Mouse (Mus musculus) olfactory bulb, adult 2 months (tissue): ENCODE results near the gene C2cd4c. TPM values are rescaled to one million over a fixed set of nuclear protein-coding genes. Genes with fewer than 3 reads are reported as not detected.

ENCODE experiments used
- H3K27ac ChIP-seq: fragments of 200-500 bp; 2 replicates; pipeline ENCODE4 v1.5.1; 2012; ENCODE audit warnings: low read depth, low read length; ENCODE audit not compliant: insufficient read depth
- H3K4me1 ChIP-seq: fragments of 200-500 bp; 2 replicates; pipeline ENCODE4 v1.6.1; 2012; ENCODE audit warnings: low read length; ENCODE audit not compliant: control insufficient read depth, insufficient read depth
- H3K4me3 ChIP-seq: fragments of 200-500 bp; 2 replicates; pipeline ENCODE4 v1.5.1; 2012; ENCODE audit warnings: mild to moderate bottlenecking, low read depth, low read length, moderate library complexity; ENCODE audit not compliant: insufficient read depth
- CTCF ChIP-seq: fragments of 200-500 bp; IDR thresholded peaks from 2 replicates; pipeline ENCODE4 v1.5.1; 2012; ENCODE audit warnings: low read depth, mild to moderate bottlenecking, low read length, moderate library complexity; ENCODE audit not compliant: insufficient read depth
- POLR2A ChIP-seq: fragments of 200-500 bp; IDR thresholded peaks from 2 replicates; pipeline ENCODE4 v1.6.1; 2012; ENCODE audit warnings: mild to moderate bottlenecking, low read depth, low read length, moderate library complexity; ENCODE audit not compliant: insufficient read depth
- WGBS: fragments of 180-500 bp; shearing (Covaris S2); methylation state at CpG from one replicate; pipeline ENCODE4 v1.1.7; 2018; 5-methylcytosine and 5-hydroxymethylcytosine counted together
- polyA plus RNA-seq: library from polyadenylated mRNA; stranded (reverse); fragments of >200 nt; gene quantifications from 2 replicates; pipeline ENCODE4 v1.2.4, GENCODE M21; 2012; ENCODE audit warnings: low replicate concordance; ENCODE audit not compliant: missing spikeins, insufficient read depth, insufficient read length

Gene C2cd4c
- polyA plus RNA-seq, 1 experiment, result not detected

GRCm38 (mm10) chr10:79623950-79624349 lies 10.1 kb upstream of the C2cd4c start:
- 56% methylated on average over 12 of the region's 12 CpGs for WGBS
- Histone ChIP-seq H3K4me3 (no peak overlapping the region), H3K4me1 (peaks cover 10% of the 10 kb centered on the region; the same call in 1 of the 2 replicates), H3K27ac (no peak overlapping the region)
- TF ChIP-seq CTCF (no peak), POLR2A (no peak)

GRCm38 (mm10) chr10:79616376-79616775 lies 2.6 kb upstream of the C2cd4c start:
- no peak overlapping the region for H3K27ac ChIP-seq
- no peak for TF ChIP-seq CTCF
- TF ChIP-seq POLR2A, result no peak

GRCm38 (mm10) chr10:79615860-79616259 lies 2.0 kb upstream of the C2cd4c start:
- TF ChIP-seq POLR2A (no peak), CTCF (no peak)
- no peak overlapping the region for H3K27ac ChIP-seq
- H3K4me1 ChIP-seq, result peaks cover 27% of the 10 kb centered on the region
- no peak overlapping the region for H3K4me3 ChIP-seq
- 12% methylated on average over 8 of the region's 8 CpGs for WGBS

More at GRCm38 (mm10) chr10:79616376-79616775, 2.6 kb upstream of the C2cd4c start:
- Histone ChIP-seq H3K4me1 (peaks cover 26% of the 10 kb centered on the region), H3K4me3 (no peak overlapping the region)
- WGBS, result 94% methylated on average over 5 of the region's 5 CpGs

GRCm38 (mm10) chr10:79614305-79614643 lies 449 bp upstream of the C2cd4c start:
- Histone ChIP-seq H3K27ac (no peak overlapping the region), H3K4me1 (peaks cover 27% of the 10 kb centered on the region), H3K4me3 (peak overlapping the region; percentile 60)
- no peak for TF ChIP-seq CTCF
- 75% methylated on average over 1 of the region's 1 CpGs for WGBS

GRCm38 (mm10) chr10:79612192-79613135 lies 1.4 kb downstream of the C2cd4c start:
- TF ChIP-seq POLR2A (no peak), CTCF (no peak)
- H3K27ac ChIP-seq, result no peak overlapping the region
- H3K4me1 ChIP-seq, result peaks cover 40% of the 10 kb centered on the region
- 0 out of 2 replicates have a peak overlapping the region, but pooled peaks have one; percentile 4 for H3K4me3 ChIP-seq
- WGBS, result 22% methylated on average over 51 of the region's 51 CpGs

- peaks cover 44% of the 10 kb centered on the region for H3K4me1 ChIP-seq
- TF ChIP-seq POLR2A (no peak), CTCF (no peak)
- H3K4me3 ChIP-seq, result no peak overlapping the region
- 47% methylated on average over 5 of the region's 5 CpGs for WGBS
- H3K27ac ChIP-seq, result no peak overlapping the region
These were observed 2.5 kb downstream of the C2cd4c start for GRCm38 (mm10) chr10:79611296-79611695.

GRCm38 (mm10) chr10:79609276-79609675 lies 4.5 kb downstream of the C2cd4c start:
- Histone ChIP-seq H3K4me3 (no peak overlapping the region), H3K27ac (no peak overlapping the region), H3K4me1 (peaks cover 44% of the 10 kb centered on the region)
- WGBS, result 80% methylated on average over 3 of the region's 3 CpGs
- TF ChIP-seq CTCF (no peak), POLR2A (no peak)

GRCm38 (mm10) chr10:79607892-79608291 lies 5.9 kb downstream of the C2cd4c start:
- no peak overlapping the region for H3K4me3 ChIP-seq
- H3K4me1 ChIP-seq, result peaks cover 31% of the 10 kb centered on the region
- WGBS, result 42% methylated on average over 2 of the region's 2 CpGs
- H3K27ac ChIP-seq, result no peak overlapping the region
- TF ChIP-seq CTCF (no peak), POLR2A (no peak)

GRCm38 (mm10) chr10:79606537-79606936 lies 7.3 kb downstream of the C2cd4c start:
- TF ChIP-seq CTCF (no peak), POLR2A (no peak)
- Histone ChIP-seq H3K4me1 (peaks cover 19% of the 10 kb centered on the region), H3K4me3 (no peak overlapping the region), H3K27ac (no peak overlapping the region)
- WGBS, result 25% methylated on average over 4 of the region's 4 CpGs

GRCm38 (mm10) chr10:79597936-79598230 lies 15.9 kb downstream of the C2cd4c start:
- TF ChIP-seq POLR2A (no peak), CTCF (no peak)
- H3K4me3 ChIP-seq, result no peak overlapping the region
- H3K27ac ChIP-seq, result peak overlapping the region; percentile 86
- peaks cover 28% of the 10 kb centered on the region for H3K4me1 ChIP-seq
- 75% methylated on average over 4 of the region's 4 CpGs for WGBS
